Mouse (Mus musculus): ENCODE data around the gene Gm20877.
"Not testable (repeated sequence)": the region's sequence is repeated elsewhere in the genome, so short reads cannot be mapped to it uniquely, and the experiment has no call there.

Gm20877 gene

DNA sequence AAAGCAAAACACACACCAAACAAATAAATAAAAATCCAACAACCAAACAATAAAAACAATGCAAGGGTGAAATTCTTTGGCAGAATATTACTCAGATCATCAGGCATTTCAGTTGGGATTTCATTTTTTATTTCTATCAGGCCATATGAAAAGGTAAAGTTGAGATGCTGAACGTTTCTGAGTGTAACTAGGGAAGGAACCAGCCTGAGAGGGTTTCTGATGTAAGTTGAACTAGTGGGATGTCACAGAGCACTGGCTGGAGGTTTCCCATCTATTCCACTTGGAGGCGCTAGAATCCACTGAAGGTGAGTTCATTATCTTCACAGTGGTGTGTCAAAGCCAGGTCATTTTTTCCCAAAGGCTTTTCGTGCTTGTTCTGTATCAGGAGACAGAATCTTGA, at the start of gene Gm20877:
TSS of gene Gm20877 (plus strand) at position 301 of the 400 bp plus-strand sequence.
- not testable (repeated sequence) for DNase-seq (ENCODE audit: low read depth in 2 of 2, low spot score in 2 of 2)

Data from CD8-positive naive resting alpha-beta T cell, adult 2 months (primary cell).